Mouse (Mus musculus): ENCODE data around the gene Pax8. TPM values are rescaled to one million over a fixed set of nuclear protein-coding genes. Genes with fewer than 3 reads are reported as not detected.

Gene Pax8
- polyA plus RNA-seq, 1 experiment from 2014 or later, result 0.56 TPM

DNA sequence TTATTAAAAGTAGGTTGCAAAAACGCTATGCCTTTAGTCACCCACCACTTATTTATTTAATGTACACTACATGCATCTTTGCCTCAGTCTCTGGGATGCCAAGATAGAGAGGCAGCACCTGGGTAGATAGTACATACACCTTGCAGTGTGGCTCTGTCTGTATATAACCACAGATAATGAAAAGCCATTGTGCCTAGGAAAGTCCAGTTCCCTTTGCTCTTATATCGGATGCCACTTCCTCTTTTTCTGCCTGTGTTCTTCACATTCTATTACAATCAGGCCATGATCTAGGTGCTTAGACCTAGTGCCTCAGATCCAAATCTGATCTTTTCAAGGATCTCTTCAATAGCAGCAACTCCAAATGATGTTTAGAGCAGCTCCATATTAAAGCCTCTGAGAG is 49.8 kb downstream of the Pax8 start:
- H3K27me3 ChIP-seq (ENCODE audit: poor library complexity, severe bottlenecking), result peaks cover 35% of the 10 kb centered on the region
- no peak overlapping the region for H3K4me3 ChIP-seq
- no peaks in the 10 kb centered on the region for H3K9me3 ChIP-seq
- H3K4me1 ChIP-seq, result peaks cover 14% of the 10 kb centered on the region
- 92% methylated on average over 2 of the region's 2 CpGs for WGBS
- no peaks in the 10 kb centered on the region for H3K36me3 ChIP-seq (replicated peaks)
- H3K27ac ChIP-seq, result no peak overlapping the region
- DNase-seq (ENCODE audit: extremely low spot score, low spot score), result no peak

DNA sequence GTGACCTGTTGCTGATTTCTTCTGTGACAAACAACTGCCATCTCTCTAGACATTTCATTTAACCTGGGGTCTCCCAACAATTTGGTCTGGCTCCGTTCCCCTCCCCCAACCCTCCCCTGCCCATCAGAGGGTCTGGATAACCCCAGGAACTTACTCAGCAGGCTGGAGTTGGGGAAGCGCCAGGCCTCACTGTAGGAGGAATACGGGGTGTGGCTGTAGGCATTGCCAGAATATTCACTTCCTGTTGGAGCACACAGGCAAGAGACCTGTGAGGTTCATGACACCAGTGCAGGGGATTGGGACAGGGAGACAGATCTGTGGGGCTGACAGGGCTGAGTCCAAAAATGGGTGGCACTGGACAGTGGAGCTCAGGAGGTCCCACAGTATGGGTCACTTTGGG is 52.6 kb downstream of the Pax8 start:
- WGBS, result 84% methylated on average over 3 of the region's 3 CpGs
- Histone ChIP-seq H3K27ac (no peak overlapping the region), H3K36me3 (replicated peaks) (no peaks in the 10 kb centered on the region), H3K9me3 (no peaks in the 10 kb centered on the region), H3K4me3 (no peak overlapping the region), H3K27me3 (ENCODE audit: poor library complexity, severe bottlenecking) (peaks cover 18% of the 10 kb centered on the region), H3K4me1 (peaks cover 4% of the 10 kb centered on the region)
- DNase-seq (ENCODE audit: extremely low spot score, low spot score), result no peak

DNA sequence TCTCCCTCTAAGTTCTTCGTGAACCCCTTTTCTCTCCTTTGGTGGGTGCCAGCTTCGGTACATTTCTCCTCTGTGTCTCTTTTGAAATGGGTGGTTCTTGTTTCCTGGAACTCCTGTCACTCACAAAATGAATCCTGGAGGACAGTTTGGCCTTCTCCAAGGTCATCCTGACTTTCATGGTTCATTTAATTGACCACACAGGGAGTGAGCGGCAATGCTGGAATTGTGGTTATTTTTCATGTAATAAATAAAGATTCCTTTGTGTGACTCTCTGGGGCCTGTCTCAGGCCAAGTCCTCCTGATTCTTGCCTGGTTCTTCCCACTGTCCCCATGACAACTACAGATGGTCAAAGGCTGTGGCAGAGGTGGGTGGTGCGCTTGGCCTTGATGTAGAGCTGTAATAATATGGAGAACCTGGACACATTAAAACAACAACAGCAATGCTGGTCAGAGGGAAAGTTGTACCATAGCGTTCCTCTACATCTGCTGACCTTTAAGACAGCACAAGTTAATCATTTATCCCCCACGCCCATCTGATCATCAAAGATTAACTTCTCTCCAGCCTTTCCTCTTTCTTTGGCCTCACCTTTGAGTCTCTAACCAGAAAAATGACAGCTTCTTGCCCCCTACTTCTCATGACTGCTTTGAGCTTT is 54.1 kb downstream of the Pax8 start:
- Histone ChIP-seq H3K36me3 (replicated peaks) (no peaks in the 10 kb centered on the region), H3K4me1 (peaks cover 9% of the 10 kb centered on the region), H3K9me3 (no peaks in the 10 kb centered on the region), H3K27ac (no peak overlapping the region), H3K27me3 (ENCODE audit: poor library complexity, severe bottlenecking) (peaks cover 29% of the 10 kb centered on the region), H3K4me3 (no peak overlapping the region)
- WGBS, result 89% methylated on average over 6 of the region's 6 CpGs
- no peak for DNase-seq (ENCODE audit: extremely low spot score, low spot score)

DNA sequence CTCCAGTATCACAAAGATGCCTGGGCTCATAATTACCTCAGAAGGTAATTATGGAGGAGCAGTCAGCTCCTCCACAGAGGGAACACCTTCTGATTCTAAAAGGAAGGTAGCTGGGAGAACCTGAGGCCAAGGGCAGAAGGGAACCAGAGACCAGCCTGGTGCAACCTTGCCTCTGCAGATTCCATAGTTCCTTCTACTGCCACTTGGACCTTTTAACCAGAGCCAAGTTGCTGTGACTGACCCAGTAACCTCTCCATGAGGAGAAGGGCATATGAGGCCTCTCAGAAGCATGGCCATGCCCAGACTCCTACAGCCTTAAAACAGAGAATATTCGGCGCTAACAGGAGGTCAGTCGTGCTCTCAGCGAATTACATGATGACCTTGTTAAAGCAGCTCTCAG is 57.8 kb downstream of the Pax8 start:
- Histone ChIP-seq H3K27me3 (ENCODE audit: poor library complexity, severe bottlenecking) (peaks cover 37% of the 10 kb centered on the region), H3K4me1 (peaks cover 15% of the 10 kb centered on the region), H3K4me3 (no peak overlapping the region), H3K9me3 (no peaks in the 10 kb centered on the region), H3K36me3 (replicated peaks) (no peaks in the 10 kb centered on the region), H3K27ac (no peak overlapping the region)
- WGBS, result 94% methylated on average over 4 of the region's 4 CpGs
- DNase-seq (ENCODE audit: extremely low spot score, low spot score), result no peak

DNA sequence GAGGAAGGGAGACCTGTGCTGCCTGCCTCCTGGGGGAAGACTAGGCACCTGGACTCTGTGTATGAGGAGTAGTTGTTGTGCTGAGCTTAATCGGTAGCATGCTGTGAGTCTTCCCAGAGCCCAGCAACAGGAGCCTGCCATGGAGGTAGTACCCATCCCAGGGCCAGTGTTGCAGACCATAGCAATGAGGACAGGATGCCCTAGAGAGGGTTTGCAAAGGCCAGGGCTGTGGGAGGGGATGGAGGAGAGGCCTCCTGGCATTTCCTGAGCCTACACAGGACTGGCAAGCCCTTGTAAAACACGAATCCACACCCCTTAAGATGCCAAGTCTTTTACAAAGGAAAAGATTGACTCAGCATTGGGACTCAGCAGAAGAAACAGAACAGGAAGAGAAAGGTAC is 58.3 kb downstream of the Pax8 start:
- 10% methylated on average over 2 of the region's 2 CpGs for WGBS
- H3K9me3 ChIP-seq, result no peaks in the 10 kb centered on the region
- no peak overlapping the region for H3K4me3 ChIP-seq

DNA sequence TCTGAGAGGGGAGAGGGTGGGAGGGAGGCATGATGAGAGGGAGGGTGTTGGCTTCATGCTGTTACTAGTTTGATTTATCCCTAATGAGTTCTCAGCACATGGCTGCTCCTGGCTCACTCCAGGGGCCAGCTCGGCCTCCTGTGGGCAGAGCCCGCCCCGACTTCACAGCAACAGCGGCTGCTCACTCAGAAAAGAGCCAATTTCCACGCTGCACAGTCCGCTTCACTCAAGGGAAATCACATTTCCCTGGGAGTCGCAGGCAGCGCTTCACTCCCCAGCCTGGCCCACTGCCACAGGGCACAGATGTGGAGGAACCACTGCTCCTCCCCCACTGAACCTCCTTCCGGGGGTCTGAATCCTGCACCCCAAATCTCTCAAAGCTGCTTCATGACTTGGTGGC is 58.7 kb downstream of the Pax8 start:
- peaks cover 37% of the 10 kb centered on the region for H3K27me3 ChIP-seq (ENCODE audit: poor library complexity, severe bottlenecking)
- WGBS, result 11% methylated on average over 9 of the region's 9 CpGs
- DNase-seq (ENCODE audit: extremely low spot score, low spot score), result no peak
- H3K27ac ChIP-seq, result no peak overlapping the region
- no peaks in the 10 kb centered on the region for H3K9me3 ChIP-seq
- H3K4me1 ChIP-seq, result peaks cover 15% of the 10 kb centered on the region
- no peaks in the 10 kb centered on the region for H3K36me3 ChIP-seq (replicated peaks)
- no peak overlapping the region for H3K4me3 ChIP-seq

More for the DNA sequence above, 58.3 kb downstream of the Pax8 start:
- Histone ChIP-seq H3K27ac (no peak overlapping the region), H3K36me3 (replicated peaks) (no peaks in the 10 kb centered on the region), H3K4me1 (peaks cover 15% of the 10 kb centered on the region), H3K27me3 (ENCODE audit: poor library complexity, severe bottlenecking) (peaks cover 37% of the 10 kb centered on the region)
- DNase-seq (ENCODE audit: extremely low spot score, low spot score), result no peak

DNA sequence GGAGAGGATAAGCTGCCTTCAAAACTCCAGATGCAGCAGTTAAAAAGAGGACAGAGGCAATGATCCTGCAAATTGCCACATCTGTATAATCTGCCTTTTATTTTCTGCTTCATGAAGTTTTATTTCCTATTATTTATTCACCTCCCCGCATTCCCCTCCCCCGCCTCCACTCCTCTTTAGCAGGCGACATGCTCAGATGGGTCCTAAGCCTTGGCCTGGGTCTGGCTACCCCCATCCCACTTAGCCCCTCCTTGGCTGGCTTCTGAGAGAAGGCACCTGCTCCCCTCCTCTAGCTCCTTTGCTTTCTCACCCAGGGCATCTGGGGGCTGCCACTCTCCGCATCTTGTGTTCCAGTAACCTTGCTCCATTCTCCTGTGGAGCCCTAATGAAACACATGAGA is 61.7 kb downstream of the Pax8 start:
- Histone ChIP-seq H3K4me3 (no peak overlapping the region), H3K27me3 (ENCODE audit: poor library complexity, severe bottlenecking) (peaks cover 50% of the 10 kb centered on the region), H3K27ac (no peak overlapping the region), H3K9me3 (no peaks in the 10 kb centered on the region), H3K4me1 (peaks cover 15% of the 10 kb centered on the region), H3K36me3 (replicated peaks) (no peaks in the 10 kb centered on the region)
- DNase-seq (ENCODE audit: extremely low spot score, low spot score), result no peak
- WGBS, result 67% methylated on average over 4 of the region's 4 CpGs

DNA sequence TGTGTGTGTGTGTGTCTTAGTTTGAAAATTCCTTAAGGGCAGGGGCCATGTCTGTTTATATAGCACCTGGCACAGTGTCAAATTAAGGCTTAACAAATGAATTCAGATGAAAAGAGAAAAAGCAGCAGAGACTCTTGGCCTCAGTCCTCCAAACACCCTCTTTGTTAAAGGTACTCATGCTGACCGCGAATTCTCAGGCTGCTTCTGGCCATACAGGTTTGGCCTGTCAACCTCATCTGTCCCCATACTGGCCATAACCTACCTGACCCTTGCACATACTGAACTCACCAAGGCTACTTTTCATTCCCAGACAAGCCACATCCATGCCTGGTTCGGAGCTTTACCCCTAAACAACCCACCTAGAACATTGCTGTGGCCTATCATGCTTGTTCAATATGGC is 62.2 kb downstream of the Pax8 start:
- no peak for DNase-seq (ENCODE audit: extremely low spot score, low spot score)
- no peak overlapping the region for H3K27ac ChIP-seq
- no peaks in the 10 kb centered on the region for H3K36me3 ChIP-seq (replicated peaks)
- peaks cover 53% of the 10 kb centered on the region for H3K27me3 ChIP-seq (ENCODE audit: poor library complexity, severe bottlenecking)
- peaks cover 20% of the 10 kb centered on the region for H3K4me1 ChIP-seq
- no peaks in the 10 kb centered on the region for H3K9me3 ChIP-seq
- H3K4me3 ChIP-seq, result no peak overlapping the region
- 84% methylated on average over 3 of the region's 3 CpGs for WGBS

DNA sequence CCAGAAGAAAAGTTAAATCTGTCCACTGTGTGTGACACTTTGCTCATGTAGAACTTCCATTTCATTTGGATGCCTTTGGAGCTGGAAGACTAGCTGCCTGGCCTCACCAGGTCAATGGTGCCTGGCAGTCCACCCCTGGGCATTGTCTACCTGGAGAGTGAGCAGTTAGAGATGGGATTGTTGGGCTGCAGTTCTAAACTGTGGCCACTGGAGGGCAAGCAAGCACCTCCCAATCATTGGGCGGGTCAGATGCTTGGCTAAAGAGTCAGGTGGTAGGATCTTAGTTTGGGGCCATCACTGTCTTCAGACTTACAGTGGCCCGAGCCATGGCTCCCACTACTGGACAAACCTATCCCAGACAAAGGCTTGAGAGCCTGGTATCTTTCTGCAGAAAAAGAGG is 66.2 kb downstream of the Pax8 start:
- WGBS, result 2% methylated on average over 2 of the region's 2 CpGs
- peaks cover 31% of the 10 kb centered on the region for H3K4me1 ChIP-seq
- DNase-seq (ENCODE audit: extremely low spot score, low spot score), result peak; percentile 70
- no peaks in the 10 kb centered on the region for H3K9me3 ChIP-seq
- H3K4me3 ChIP-seq, result no peak overlapping the region
- H3K36me3 ChIP-seq (replicated peaks), result no peaks in the 10 kb centered on the region
- H3K27me3 ChIP-seq (ENCODE audit: poor library complexity, severe bottlenecking), result peaks cover 56% of the 10 kb centered on the region
- no peak overlapping the region for H3K27ac ChIP-seq

DNA sequence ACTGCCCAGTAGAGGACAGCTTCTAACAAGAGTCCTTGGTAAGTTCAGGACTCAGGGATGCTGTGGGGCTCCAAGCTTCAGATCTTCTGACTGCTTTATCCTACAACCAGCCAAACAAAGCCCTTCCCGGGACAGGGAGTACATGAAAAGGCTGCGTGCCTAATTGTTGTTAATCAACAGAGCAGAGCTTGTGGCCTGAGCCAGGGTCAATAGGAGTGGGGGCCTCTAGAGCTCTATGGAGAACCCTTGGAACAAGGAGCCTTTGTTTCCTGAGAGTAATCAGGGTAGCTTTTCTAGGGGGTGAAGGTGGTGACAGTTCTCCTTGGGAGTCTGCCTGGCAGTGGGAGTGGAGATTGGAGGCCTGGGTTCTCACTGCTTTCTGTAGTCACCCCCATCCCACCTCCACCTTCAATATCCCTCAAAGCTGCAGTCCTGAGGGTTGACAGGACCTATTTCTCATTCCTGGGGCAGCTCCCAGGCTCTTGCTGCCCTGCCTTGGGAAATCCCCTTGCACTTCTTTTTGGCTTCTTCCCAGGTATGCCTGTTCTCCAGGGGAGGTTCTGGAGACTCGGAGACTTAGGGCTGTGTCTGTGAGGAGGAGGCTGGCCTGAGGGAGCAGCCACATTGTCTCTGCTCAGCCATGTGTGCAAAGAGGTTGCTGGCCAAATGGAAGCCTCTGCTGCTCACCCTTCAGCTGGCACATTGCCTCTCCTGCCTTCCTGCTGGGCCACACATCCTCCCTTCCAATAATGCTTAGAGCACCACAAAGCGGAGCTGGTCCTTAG is 67.5 kb downstream of the Pax8 start:
- Histone ChIP-seq H3K4me3 (no peak overlapping the region), H3K4me1 (peaks cover 26% of the 10 kb centered on the region), H3K27ac (peak overlapping the region; percentile 48), H3K27me3 (ENCODE audit: poor library complexity, severe bottlenecking) (peaks cover 58% of the 10 kb centered on the region), H3K9me3 (no peaks in the 10 kb centered on the region), H3K36me3 (replicated peaks) (no peaks in the 10 kb centered on the region)
- DNase-seq (ENCODE audit: extremely low spot score, low spot score), result no peak
- WGBS, result 16% methylated on average over 4 of the region's 4 CpGs

DNA sequence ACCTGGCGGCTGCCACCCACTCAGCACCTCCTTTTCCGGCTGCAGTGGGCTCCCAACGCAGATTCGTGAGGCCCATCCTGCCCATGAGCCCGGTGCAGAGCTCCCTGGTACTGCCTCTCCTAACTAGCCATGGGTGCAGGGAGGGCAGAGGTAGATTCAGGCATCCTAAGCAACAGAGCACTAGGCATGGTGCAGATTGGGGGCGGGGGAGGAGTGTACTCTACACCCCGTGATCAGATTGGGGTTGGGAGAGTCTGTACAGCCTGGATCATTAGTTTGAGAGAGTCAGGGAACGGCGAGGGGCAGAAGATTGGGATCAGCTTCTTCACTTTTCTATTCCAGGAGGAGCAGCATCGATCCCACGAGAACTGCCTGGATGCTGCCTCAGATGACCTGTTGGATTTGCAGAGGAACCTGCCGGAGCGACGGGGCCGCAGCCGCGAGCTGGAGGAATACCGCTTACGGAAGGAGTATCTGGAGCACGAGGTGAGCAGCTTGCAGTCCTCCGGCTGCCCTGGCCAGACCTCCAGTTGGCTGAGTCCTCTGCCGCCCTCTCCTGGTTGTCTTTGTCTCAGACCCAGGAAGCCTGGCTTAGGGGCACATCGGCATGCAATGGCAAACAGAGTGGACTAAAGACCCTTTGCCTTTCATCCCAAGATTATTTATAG is 69.9 kb downstream of the Pax8 start:
- H3K27me3 ChIP-seq (ENCODE audit: poor library complexity, severe bottlenecking), result peaks cover 47% of the 10 kb centered on the region
- DNase-seq (ENCODE audit: extremely low spot score, low spot score), result peak; percentile 80
- H3K36me3 ChIP-seq (replicated peaks), result no peaks in the 10 kb centered on the region
- no peaks in the 10 kb centered on the region for H3K9me3 ChIP-seq
- peak overlapping the region; percentile 58; the same call in 1 of the 2 replicates for H3K27ac ChIP-seq
- H3K4me3 ChIP-seq, result peak overlapping the region; percentile 36
- H3K4me1 ChIP-seq, result peaks cover 26% of the 10 kb centered on the region
- 12% methylated on average over 23 of the region's 23 CpGs for WGBS

DNA sequence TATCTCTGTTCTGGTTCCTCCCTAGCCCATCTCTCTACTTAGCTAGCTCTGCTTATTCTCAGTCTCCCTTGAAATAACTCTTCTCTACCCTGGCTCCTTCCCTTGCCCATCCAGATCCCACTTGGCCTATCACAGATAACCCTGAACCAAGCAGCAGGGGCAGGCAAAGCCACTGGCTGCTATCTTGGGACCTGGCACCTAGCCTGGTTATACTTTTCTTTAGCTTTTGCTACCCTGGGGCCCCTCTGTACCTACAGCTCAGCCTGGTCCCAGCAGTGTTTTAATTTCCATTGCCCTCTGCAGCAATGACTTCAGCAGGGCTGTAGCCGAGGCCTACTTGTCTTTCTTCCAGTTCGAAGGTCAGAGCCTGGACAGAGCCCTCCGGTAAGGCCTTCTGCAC is 74.7 kb downstream of the Pax8 start:
- H3K36me3 ChIP-seq (replicated peaks), result no peaks in the 10 kb centered on the region
- no peak for DNase-seq (ENCODE audit: extremely low spot score, low spot score)
- peaks cover 23% of the 10 kb centered on the region for H3K27me3 ChIP-seq (ENCODE audit: poor library complexity, severe bottlenecking)
- H3K9me3 ChIP-seq, result no peaks in the 10 kb centered on the region
- no peak overlapping the region for H3K27ac ChIP-seq
- peaks cover 7% of the 10 kb centered on the region for H3K4me1 ChIP-seq
- WGBS, result 90% methylated on average over 3 of the region's 3 CpGs
- H3K4me3 ChIP-seq, result no peak overlapping the region

DNA sequence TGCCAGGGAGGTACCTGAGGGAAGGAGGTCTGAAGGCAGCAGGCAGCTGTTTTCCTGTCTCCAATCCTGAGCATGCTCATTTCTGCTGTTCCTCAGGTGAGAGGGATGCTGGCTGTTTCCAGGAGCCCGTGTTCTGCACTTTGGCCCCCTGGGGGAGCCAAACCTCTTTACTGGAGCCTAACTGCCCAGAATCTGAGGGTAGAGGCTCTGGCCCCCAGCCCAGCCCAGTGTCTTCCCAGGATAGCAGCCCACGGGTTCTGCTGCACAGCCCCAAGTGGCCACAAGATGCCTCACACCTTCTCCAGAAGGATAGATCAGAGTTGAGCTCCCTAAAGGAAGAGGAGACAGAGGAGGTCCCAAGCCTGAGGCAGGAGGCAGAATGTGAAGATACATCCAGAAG is 78.3 kb downstream of the Pax8 start:
- WGBS, result 16% methylated on average over 2 of the region's 2 CpGs
- H3K4me1 ChIP-seq, result no peaks in the 10 kb centered on the region
- H3K27ac ChIP-seq, result no peak overlapping the region
- no peaks in the 10 kb centered on the region for H3K9me3 ChIP-seq
- no peaks in the 10 kb centered on the region for H3K27me3 ChIP-seq (ENCODE audit: poor library complexity, severe bottlenecking)
- H3K36me3 ChIP-seq (replicated peaks), result no peaks in the 10 kb centered on the region
- H3K4me3 ChIP-seq, result no peak overlapping the region
- no peak for DNase-seq (ENCODE audit: extremely low spot score, low spot score)

Data from forebrain, embryonic 10.5 days (tissue).